Mouse (Mus musculus): ENCODE data around the gene Dennd1b. TPM values are rescaled to one million over a fixed set of nuclear protein-coding genes. Genes with fewer than 3 reads are reported as not detected.

Gene Dennd1b
- polyA plus RNA-seq, 1 experiment from 2014 or later = 6.7 TPM

- Histone ChIP-seq H3K4me3 (no peak overlapping the region), H3K4me1 (no peaks in the 10 kb centered on the region), H3K36me3 (replicated peaks) (peaks cover 3% of the 10 kb centered on the region; the same call in 1 of the 2 replicates), H3K27me3 (replicated peaks; ENCODE audit: low read depth, poor library complexity, severe bottlenecking) (no peaks in the 10 kb centered on the region), H3K27ac (replicated peaks) (no peak overlapping the region), H3K9me3 (no peaks in the 10 kb centered on the region)
- DNase-seq (ENCODE audit: low spot score) = no peak
- WGBS = 88% methylated on average over 2 of the region's 2 CpGs
These were observed 145.0 kb downstream of the Dennd1b start for GRCm38 (mm10) chr1:139108251-139108650.

DNA sequence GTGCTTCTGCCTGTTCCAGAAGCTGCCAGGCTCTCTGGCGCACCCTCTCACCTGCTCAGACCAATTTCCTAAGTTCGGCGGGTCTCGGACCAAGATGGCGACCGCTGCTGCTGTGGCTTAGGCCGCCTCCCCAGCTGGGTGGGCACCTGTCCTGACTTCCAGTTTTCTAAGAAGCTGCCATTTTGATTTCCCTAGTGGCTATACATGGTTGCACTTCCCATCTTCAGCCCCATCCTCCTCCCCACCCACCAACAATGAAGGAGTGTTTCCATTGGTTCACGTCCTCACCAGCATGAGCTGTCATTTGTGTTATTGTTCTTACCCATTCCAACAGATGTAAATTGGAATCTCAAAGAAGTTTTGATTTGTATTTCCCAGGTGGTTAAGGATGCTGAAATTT is 159.4 kb downstream of the Dennd1b start:
- Histone ChIP-seq H3K27me3 (replicated peaks; ENCODE audit: low read depth, poor library complexity, severe bottlenecking) (no peaks in the 10 kb centered on the region), H3K27ac (replicated peaks) (no peak overlapping the region), H3K4me3 (no peak overlapping the region), H3K36me3 (replicated peaks) (no peaks in the 10 kb centered on the region), H3K9me3 (no peaks in the 10 kb centered on the region), H3K4me1 (no peaks in the 10 kb centered on the region)
- WGBS = 94% methylated on average over 8 of the region's 8 CpGs
- no peak for DNase-seq (ENCODE audit: low spot score)

- H3K4me1 ChIP-seq = no peaks in the 10 kb centered on the region
- H3K9me3 ChIP-seq = no peaks in the 10 kb centered on the region
- WGBS = 81% methylated on average over 1 of the region's 1 CpGs
- no peak for DNase-seq (ENCODE audit: low spot score)
- peaks cover 8% of the 10 kb centered on the region for H3K36me3 ChIP-seq (replicated peaks)
- H3K27me3 ChIP-seq (replicated peaks; ENCODE audit: low read depth, poor library complexity, severe bottlenecking) = no peaks in the 10 kb centered on the region
- no peak overlapping the region for H3K27ac ChIP-seq (replicated peaks)
- H3K4me3 ChIP-seq = no peak overlapping the region
These were observed 176.4 kb downstream of the Dennd1b start for GRCm38 (mm10) chr1:139139644-139140043.

- WGBS = 96% methylated on average over 2 of the region's 2 CpGs
- no peaks in the 10 kb centered on the region for H3K27me3 ChIP-seq (replicated peaks; ENCODE audit: low read depth, poor library complexity, severe bottlenecking)
- H3K9me3 ChIP-seq = no peaks in the 10 kb centered on the region
- H3K4me1 ChIP-seq = no peaks in the 10 kb centered on the region
- no peak overlapping the region for H3K4me3 ChIP-seq
- DNase-seq (ENCODE audit: low spot score) = no peak
- peaks cover 8% of the 10 kb centered on the region for H3K36me3 ChIP-seq (replicated peaks)
- no peak overlapping the region for H3K27ac ChIP-seq (replicated peaks)
These were observed 182.3 kb downstream of the Dennd1b start for GRCm38 (mm10) chr1:139145516-139145915.

GRCm38 (mm10) chr1:139146306-139146705 is 183.1 kb downstream of the Dennd1b start:
- H3K27me3 ChIP-seq (replicated peaks; ENCODE audit: low read depth, poor library complexity, severe bottlenecking) = no peaks in the 10 kb centered on the region
- H3K4me1 ChIP-seq = no peaks in the 10 kb centered on the region
- no peak overlapping the region for H3K27ac ChIP-seq (replicated peaks)
- 91% methylated on average over 3 of the region's 3 CpGs for WGBS
- no peak for DNase-seq (ENCODE audit: low spot score)
- H3K36me3 ChIP-seq (replicated peaks) = peaks cover 8% of the 10 kb centered on the region
- H3K4me3 ChIP-seq = no peak overlapping the region
- no peaks in the 10 kb centered on the region for H3K9me3 ChIP-seq

DNA sequence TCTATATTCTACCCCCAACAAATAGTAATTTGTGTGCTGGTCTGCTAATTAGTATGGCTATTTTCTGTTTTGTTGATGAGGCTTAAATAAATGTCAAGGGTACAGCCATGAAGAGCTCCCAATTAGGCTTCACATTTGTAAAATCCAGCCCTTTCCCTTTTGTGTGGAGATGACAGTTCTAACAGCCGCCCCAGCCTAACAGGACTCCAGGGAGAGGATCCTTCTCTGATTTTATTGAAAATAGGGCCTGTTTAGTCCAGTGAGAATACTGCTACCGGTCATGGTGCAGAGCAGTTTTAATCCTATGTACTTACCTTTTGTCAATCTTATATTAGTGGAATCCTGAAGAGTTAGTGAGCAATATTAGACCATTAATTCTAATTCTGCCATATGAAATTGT is 189.8 kb downstream of the Dennd1b start:
- WGBS = 69% methylated on average over 2 of the region's 2 CpGs
- no peak for DNase-seq (ENCODE audit: low spot score)
- no peak overlapping the region for H3K4me3 ChIP-seq
- no peaks in the 10 kb centered on the region for H3K4me1 ChIP-seq
- H3K27me3 ChIP-seq (replicated peaks; ENCODE audit: low read depth, poor library complexity, severe bottlenecking) = no peaks in the 10 kb centered on the region
- no peaks in the 10 kb centered on the region for H3K9me3 ChIP-seq
- no peaks in the 10 kb centered on the region for H3K36me3 ChIP-seq (replicated peaks)
- H3K27ac ChIP-seq (replicated peaks) = no peak overlapping the region

DNA sequence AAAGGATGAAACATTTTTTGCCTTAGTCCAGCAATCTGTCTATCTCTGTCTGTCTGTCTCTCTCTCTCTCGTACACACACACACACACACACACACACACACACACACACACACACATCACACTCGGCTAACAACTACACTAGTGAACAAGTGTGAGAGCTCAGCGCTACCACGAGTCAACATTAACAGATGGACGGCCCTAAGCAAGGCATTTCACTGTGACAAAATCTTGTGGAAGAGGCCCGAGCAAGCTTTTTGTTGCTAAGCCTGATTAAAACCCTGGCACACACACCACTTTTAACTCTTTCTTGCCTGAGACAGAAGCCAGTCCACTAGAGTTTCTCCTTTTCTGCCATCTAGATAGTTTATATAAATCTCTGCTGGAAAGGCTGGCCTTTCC is 190.3 kb downstream of the Dennd1b start:
- Histone ChIP-seq H3K27me3 (replicated peaks; ENCODE audit: low read depth, poor library complexity, severe bottlenecking) (no peaks in the 10 kb centered on the region), H3K27ac (replicated peaks) (no peak overlapping the region), H3K9me3 (no peaks in the 10 kb centered on the region), H3K4me3 (no peak overlapping the region), H3K4me1 (no peaks in the 10 kb centered on the region), H3K36me3 (replicated peaks) (no peaks in the 10 kb centered on the region)
- DNase-seq (ENCODE audit: low spot score) = no peak
- WGBS = 54% methylated on average over 6 of the region's 6 CpGs

- no peaks in the 10 kb centered on the region for H3K27me3 ChIP-seq (replicated peaks; ENCODE audit: low read depth, poor library complexity, severe bottlenecking)
- H3K4me3 ChIP-seq = no peak overlapping the region
- no peak for DNase-seq (ENCODE audit: low spot score)
- WGBS = 35% methylated on average over 3 of the region's 3 CpGs
- H3K36me3 ChIP-seq (replicated peaks) = no peaks in the 10 kb centered on the region
- H3K4me1 ChIP-seq = no peaks in the 10 kb centered on the region
- H3K27ac ChIP-seq (replicated peaks) = no peak overlapping the region
- no peaks in the 10 kb centered on the region for H3K9me3 ChIP-seq
These were observed 193.2 kb downstream of the Dennd1b start for GRCm38 (mm10) chr1:139156397-139156796.

GRCm38 (mm10) chr1:139161619-139162018 is 198.4 kb downstream of the Dennd1b start:
- Histone ChIP-seq H3K9me3 (no peaks in the 10 kb centered on the region), H3K27ac (replicated peaks) (no peak overlapping the region), H3K36me3 (replicated peaks) (no peaks in the 10 kb centered on the region), H3K27me3 (replicated peaks; ENCODE audit: low read depth, poor library complexity, severe bottlenecking) (no peaks in the 10 kb centered on the region), H3K4me1 (no peaks in the 10 kb centered on the region), H3K4me3 (no peak overlapping the region)
- WGBS = 61% methylated on average over 3 of the region's 3 CpGs
- DNase-seq (ENCODE audit: low spot score) = no peak

DNA sequence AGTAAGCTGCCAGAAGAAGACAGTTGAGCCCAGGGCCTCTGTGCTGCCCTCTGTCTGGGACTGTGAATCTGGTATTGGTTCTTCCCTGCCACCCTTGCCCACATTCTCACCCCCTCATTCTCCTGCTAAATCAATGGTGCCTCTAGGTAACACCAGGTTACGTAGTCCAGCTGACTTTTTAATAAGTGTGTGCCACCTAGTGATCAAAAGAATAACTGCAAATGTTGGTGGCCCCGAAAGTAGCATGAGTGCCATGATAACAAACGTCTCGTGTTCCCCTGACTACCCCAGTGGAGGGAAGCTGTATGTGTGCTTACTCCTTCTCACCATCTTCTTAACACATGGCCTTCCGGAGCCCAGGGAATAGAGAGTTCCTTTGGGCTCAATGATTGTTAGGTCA is 199.6 kb downstream of the Dennd1b start:
- Histone ChIP-seq H3K4me1 (no peaks in the 10 kb centered on the region), H3K9me3 (no peaks in the 10 kb centered on the region), H3K27ac (replicated peaks) (no peak overlapping the region), H3K27me3 (replicated peaks; ENCODE audit: low read depth, poor library complexity, severe bottlenecking) (no peaks in the 10 kb centered on the region), H3K4me3 (no peak overlapping the region), H3K36me3 (replicated peaks) (no peaks in the 10 kb centered on the region)
- WGBS = 42% methylated on average over 5 of the region's 5 CpGs
- peak; percentile 35 for DNase-seq (ENCODE audit: low spot score)

DNA sequence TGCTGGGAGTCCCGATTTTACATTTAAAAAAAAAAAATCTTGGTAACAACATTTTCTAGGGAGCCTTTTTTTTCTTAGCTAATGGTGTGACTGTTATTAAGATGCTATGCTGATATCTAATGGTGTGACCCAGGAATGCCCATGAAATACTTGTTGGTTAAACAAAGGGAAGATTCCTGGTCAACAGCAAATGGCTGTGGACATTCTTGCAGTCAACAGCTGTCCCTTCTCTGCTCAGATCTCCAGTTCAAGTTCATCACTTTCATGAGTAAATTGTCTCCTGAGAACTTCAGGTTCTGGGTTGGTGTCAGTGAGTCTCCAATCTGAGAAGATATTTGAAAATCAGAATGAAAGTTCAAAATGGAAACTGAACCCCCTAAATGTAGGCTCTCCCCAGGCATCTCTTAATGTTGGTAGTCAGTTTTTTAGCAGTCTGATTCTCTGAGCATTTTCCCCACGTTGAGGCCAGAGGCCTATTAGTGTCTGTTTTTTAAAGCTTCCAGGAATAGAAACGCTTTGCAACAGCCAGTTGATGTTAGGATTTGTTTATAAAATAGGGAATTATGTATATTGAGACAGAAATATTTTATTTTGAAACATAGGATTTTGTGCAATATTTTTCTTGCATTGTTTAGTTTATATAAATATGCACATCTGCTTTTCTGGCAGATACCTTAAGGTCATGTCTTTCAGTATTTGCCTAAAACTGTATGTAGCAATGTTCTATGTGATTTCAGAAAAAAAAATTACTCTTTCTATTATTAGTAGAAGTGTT is 211.0 kb downstream of the Dennd1b start:
- DNase-seq (ENCODE audit: low spot score) = no peak
- H3K27me3 ChIP-seq (replicated peaks; ENCODE audit: low read depth, poor library complexity, severe bottlenecking) = no peaks in the 10 kb centered on the region
- no peak overlapping the region for H3K27ac ChIP-seq (replicated peaks)
- peaks cover 8% of the 10 kb centered on the region; the same call in 1 of the 2 replicates for H3K36me3 ChIP-seq (replicated peaks)
- no peak overlapping the region for H3K4me3 ChIP-seq
- whole genome bisulfite sequencing = 85% methylated on average over 3 of the region's 3 CpGs
- 0 out of 2 replicates have a peak, but pooled peaks cover 2% of the 10 kb centered on the region for H3K4me1 ChIP-seq
- H3K9me3 ChIP-seq = no peaks in the 10 kb centered on the region

- 88% methylated on average over 1 of the region's 1 CpGs for WGBS
- Histone ChIP-seq H3K27me3 (replicated peaks; ENCODE audit: low read depth, poor library complexity, severe bottlenecking) (no peaks in the 10 kb centered on the region), H3K9me3 (no peaks in the 10 kb centered on the region), H3K27ac (replicated peaks) (no peak overlapping the region), H3K4me3 (no peak overlapping the region), H3K36me3 (replicated peaks) (no peaks in the 10 kb centered on the region), H3K4me1 (no peaks in the 10 kb centered on the region)
- no peak for DNase-seq (ENCODE audit: low spot score)
These were observed 216.5 kb downstream of the Dennd1b start for GRCm38 (mm10) chr1:139179707-139180106.

- DNase-seq (ENCODE audit: low spot score) = no peak
- H3K36me3 ChIP-seq (replicated peaks) = no peaks in the 10 kb centered on the region
- no peaks in the 10 kb centered on the region for H3K27me3 ChIP-seq (replicated peaks; ENCODE audit: low read depth, poor library complexity, severe bottlenecking)
- H3K4me1 ChIP-seq = no peaks in the 10 kb centered on the region
- no peak overlapping the region for H3K4me3 ChIP-seq
- no peaks in the 10 kb centered on the region for H3K9me3 ChIP-seq
- WGBS = 89% methylated on average over 6 of the region's 6 CpGs
- H3K27ac ChIP-seq (replicated peaks) = no peak overlapping the region
These were observed 217.4 kb downstream of the Dennd1b start for GRCm38 (mm10) chr1:139180481-139181149.
